Mouse (Mus musculus) 416B (cell line): ENCODE data around the gene Zfp536.
"Not testable (repeated sequence)": the region's sequence is repeated elsewhere in the genome, so short reads cannot be mapped to it uniquely, and the experiment has no call there.

Experiments
- DNase-seq: peaks from one replicate; pipeline ENCODE4 v3.0.0; 2011; ENCODE audit warnings: low read depth

The Zfp536 gene

DNA sequence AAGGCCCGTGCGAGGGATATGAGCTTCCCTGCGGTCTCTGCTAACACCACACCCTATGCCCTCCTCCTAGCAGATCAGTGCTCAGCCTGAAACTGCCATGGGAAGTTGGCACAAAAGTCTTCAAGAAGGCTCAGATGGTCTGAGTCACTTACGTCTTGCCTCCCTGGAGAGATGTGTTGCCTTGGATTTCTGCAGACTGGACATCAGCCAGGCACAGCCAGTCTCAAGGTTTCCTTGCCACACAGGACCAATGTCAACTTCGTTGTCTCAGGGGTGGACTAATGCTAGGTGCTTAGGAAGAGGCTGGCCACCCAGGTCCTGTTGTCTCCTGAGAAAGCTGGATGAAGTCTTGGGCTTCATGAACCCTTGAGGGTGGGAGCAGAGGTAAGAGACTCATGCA is 14.6 kb downstream of the Zfp536 start:
- no peak for DNase-seq

DNA sequence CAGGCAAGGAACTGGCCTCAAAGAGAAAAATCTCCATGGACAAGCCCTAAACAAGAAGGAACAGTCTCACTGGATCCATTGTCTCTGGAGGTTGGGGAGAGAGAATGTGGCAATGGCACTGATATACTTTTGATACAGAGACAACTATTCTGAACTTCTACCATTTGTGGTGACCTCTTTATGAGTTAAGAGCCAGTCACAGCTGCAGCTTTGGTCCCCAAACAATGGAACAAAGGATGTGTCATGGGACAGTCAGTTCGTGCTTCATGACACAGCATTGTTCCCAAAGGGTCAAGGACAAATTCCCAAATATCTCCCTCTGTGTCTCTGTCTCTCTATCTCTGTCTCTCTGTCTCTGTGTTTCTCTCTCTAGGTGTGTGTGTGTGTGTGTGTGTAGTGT is 20.4 kb downstream of the Zfp536 start:
- DNase-seq, result no peak

DNA sequence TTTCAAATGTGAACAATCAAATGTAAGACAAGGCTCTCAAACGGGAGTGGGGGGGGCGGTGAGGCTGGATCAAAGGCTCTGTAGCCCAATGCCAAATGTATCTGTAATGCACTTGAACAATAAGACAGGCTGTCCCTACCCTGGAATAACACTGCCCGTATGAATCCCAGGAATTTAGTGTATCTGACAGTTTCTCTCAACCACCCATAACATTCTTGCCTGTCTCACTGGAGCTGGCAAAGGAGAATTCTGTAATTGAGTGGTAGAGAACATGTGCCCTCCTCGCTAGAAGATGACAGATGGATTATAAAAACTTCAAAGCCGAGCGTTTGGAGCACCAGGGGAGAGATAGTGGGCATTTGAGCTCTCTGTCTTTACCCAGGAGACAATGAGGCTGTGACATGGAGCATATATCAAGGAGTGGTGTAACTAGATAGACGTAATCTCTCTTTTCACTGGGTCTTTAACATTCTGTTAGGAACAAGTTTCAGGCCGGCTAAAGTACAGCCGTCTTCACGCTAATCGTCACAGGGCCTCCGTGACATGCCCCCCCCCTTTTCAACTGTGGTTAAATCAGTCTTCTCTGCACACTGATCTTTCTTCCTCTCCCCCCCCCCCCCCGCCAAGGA is 27.2 kb downstream of the Zfp536 start:
- no peak for DNase-seq

DNA sequence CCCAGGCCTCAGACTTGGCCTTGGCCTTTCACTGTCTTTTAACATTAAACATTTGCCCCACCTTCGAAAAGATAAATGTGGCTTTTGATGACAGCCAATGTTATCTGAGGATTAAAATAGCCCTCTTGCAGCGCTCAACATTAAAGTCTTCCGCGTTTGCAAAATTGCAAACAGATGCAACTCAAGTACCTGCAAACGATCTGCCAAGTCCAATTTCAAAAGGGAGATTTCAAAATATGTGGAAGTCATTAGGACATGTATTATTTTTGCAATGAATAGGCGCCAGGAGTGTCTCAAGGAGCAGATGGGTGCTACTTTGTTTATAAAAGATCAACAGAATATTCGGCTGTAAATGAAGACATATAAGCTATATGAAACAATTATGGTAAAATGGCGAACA is 30.1 kb downstream of the Zfp536 start:
- no peak for DNase-seq

DNA sequence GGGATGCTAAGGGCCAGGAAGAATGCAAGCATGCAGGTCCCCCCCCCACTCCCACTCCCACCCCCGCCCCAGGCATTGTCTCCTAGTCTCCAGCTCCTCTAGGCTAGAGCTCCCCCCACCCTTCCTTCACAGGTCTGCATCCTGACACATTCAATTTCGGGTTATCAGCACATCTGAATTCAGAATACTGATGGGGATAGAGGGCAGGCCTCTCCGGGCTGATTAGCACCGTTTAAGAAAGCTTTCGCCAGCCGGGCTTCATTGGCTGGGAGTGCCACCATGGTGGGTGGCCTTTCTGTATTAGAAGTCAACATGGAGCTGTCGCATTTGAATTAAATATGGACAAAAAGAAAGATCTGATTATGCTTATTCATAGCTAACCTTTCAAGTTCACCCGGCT is 36.2 kb downstream of the Zfp536 start:
- DNase-seq, result no peak

DNA sequence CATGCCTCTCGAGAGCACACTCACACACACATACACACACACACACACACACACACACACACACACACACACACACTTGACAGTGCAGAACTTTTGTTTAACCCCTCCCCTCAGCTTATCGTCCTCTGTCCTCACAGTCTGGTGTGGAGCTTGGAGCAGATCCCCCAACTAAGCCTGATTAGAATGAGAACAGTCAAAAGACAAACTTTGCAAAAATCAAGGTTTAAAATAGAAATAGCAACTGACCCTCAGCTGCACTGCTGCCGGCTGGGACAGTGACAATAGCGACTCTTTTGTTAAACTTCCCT is 37.1 kb downstream of the Zfp536 start:
- no peak for DNase-seq

DNA sequence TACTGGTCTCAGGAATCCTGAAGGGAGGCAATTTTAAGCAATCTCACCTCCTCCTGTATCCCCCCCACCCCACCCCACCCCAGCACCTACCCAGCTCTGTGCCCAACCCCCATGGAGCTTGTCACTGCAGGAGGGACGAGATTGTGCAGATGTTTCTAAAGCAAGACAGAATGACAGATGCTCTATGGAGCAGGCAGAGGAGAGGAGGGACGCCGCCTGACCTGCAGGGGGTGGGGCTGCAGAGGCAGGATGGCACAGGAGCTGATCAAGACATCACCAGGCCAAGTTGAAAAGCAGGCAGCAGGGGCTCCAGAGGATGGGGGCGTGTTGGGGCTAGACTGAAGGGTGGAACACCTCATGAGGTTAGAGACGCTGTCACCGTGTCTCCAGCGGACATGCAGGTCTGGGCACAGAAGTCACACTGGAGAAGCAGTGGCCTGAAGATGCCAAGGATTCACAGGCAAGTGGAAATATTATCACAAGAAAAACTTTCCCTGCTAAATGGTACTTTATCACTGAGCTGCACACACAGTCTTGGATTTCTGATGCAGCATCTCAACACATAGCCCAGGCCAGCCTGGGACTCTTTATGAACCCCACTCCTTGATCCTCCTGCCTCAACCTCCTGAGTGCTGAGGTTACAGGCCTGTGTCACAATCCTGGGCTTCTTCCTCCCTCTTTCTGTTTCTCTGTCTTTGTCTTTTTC is 37.6 kb downstream of the Zfp536 start:
- no peak for DNase-seq

DNA sequence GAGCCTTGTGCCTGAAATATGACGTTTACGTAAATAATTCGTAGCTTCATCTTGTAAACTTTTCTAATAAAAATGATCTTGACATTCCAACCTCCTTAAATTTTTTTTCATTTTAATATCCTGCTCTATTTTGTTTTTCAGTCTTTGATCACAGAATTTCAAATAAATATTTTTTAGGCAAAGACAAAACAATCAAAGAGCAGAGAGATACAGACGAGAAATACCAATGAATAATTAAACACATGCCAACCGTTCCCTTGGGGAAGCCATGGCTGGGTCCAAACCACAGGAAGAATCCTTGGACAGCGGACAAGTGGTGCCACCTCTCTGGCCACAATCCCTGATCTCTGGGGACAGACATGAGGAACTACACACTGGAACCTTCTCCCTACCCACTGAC is 38.3 kb downstream of the Zfp536 start:
- no peak for DNase-seq

DNA sequence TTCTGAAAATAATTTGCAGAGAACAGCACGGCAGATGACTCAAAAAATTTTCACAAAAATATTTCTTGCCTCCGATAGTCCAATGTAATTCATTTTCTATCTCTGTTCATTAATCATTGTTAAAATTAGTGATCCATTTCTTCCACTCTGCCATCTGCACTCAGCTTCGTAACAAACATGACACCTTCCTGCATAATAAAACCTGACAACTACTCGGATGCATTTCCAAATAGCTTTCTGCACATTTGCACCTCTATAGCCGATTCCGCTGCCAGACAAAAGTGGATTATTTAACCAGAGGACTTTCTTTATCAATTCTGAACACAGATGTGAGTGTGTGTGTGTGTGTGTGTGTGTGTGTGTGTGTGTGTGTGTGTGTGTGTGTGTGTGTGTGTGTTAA is 38.9 kb downstream of the Zfp536 start:
- no peak for DNase-seq

DNA sequence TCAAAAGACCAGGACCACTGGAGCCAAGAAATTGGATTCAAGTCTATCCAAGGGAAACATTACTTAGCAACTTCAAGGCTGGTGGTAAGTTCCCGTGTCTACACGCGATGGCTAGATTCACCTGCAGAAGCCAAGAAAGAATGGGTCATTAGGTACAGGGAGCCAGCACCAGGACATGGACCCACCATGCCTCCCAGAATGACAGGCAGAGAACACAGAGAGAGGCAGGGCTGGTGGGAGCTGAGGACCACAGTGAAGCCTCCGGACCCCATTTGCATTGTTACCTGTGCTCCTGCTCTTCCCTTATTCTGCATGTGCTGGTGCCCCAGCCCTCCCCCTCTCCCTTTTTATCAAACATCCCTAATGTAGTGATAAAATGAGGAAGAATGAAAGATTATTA is 39.4 kb downstream of the Zfp536 start:
- DNase-seq, result no peak

DNA sequence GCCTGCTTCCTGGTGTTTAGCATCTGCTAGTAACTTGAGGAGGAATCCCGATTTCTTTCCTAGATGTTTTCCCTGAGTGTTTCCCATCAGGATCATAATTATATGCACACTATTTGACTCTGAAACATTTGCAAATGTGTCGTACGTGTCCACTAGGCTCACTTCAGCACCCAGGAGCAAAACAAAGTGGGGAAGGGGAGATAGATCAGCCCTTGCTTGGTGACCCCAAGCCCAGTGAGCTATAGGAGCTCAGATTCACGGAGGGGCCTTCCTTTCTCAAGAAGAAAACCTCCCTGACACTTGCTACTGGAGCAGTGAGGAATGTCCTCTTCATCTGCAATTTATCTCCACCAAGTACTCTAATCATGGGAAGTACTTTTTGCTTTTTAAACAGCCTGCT is 40.7 kb downstream of the Zfp536 start:
- DNase-seq, result no peak

DNA sequence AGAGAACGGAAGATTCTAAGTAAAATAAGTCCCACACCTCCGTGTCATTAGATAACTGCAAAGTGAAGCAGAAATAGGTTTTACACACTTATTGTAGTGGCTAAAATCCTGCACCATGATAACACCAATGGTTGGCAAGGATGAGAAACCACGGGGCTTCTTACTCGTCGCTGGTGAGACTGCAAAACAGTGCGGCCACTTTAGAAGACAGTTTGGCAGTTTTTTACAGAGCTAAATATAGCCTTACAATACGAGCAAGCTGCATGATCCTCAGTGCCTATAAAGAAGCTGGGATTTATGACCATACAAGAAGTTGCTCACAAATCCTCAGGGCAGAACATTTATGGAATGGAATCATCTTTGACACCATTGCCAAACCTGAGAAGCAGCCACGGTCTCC is 45.7 kb downstream of the Zfp536 start:
- DNase-seq, result no peak

DNA sequence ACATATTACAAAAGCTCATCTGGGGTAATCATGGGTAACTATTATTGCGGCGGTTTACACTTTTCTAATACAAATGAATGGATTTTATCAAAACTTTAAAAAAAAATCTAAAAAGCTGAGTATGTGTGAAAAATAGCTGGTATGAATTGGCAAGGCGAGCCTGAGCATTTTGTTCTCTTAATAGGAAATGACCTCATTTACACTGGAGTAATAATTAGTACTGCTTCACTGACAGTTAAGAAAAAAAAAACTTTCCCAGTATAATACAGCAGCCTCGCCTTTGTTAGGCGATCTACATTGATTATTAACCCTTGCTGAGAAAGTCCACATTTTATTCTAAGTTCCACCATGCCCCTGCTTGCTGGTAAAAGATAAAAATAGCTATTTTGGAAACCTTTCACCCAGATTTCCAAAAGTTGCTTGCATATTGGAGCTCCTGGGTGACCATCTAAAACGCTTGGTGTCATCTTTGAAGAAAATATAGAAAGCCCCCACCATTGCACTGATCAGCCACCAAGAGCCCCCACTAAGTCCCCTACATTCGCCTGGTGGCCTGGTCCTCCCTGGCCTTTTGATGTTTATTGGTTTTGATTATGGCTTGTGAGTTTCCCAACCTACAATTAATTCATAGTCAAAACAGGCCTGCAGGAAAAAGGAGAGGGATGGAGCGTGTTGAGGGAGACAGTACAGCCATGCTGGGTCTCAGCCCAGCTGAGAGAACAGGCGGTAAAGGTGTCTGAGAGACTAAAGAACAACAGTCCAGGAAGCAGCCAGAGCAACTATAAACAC is 49.2 kb downstream of the Zfp536 start:
- no peak for DNase-seq

DNA sequence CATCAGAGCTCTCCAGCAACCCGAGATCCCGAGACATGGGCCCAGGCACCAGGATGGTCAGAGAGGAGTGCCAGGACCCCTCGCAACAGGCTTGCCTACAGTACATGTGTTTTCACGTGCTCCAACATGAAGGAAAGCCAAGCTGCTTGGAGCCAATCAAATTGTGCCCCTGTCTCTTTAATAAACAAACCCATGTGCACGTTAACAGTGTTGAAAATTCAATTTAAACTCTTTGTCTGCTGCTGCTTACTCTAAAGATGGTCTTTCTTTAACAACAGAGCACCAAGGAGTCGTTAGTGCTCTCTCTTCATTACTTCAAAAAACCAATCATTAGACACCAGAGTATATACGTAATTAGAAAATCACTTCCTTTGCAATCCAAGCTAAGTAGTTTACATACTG is 50.2 kb downstream of the Zfp536 start:
- DNase-seq, result no peak

DNA sequence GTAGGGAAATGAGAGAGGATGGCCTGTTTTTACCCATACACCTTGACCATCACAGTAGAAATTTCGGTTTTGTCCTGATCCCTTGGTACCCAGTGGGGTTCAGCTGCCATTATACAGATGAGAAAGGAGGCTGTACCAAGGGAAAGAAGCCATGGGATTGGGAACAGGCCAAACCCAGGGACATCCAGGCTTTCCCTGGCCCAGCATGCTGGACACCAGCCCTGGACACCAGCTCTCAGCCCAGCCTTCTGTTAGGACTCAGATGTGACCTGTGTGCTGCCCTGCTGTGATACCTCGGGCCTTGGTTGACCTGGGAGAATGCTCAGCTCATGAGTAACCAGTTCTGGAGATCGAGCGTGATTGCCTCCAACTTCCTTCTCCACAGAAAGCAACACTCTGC is 51.8 kb downstream of the Zfp536 start:
- DNase-seq, result no peak

DNA sequence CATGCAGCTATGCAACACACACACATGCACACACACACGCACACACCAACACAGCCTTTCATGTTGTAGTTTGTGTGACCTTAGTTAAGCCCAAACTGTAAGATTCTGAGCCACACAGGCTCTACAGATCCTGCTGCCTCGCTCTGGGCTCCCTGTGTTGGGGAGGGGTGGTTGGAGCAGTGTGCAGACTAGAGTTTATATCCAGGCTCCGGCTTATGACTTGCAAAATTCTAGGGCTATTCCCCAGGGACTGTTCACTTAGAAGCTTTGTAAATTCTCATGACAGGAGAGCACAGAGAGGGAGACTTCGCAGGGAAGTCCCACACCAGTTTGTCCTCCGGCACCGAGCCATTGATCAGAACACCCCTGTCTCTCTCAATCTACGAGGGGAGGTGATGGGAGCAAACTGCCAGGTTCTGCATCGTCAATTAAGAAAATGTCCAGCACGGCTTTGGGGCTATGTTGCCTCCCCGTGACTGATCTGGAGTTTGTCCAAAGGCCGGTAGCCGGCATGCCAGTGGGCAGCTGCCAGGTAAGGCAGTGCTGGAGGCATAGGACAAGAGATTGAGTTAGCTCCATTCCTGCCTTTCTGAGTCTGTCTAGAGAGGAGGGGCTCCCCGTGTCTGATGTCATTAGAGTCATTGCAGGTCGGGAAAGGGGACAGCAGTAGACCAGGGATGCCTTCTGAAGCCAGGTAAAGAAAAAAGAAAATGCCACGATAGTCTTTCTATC is 54.6 kb downstream of the Zfp536 start:
- no peak for DNase-seq

DNA sequence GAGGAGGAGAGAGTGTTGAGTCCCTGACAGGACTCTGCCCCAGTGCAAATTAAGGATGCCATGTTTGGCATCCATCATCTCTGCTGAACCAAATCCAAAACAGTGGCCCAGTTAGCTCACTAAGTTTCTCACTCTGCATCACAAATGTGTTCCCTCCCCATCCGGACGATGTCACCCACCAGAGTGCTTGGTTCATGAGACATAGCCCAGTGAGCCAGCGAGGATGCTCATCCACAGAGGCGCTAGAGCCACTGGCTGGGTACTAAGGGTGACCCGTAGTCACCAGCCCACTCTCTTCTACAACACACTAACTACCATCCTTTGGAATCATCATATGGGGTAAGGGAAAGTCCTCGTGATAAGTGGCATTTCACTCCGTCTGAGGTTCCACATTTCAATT is 56.4 kb downstream of the Zfp536 start:
- no peak for DNase-seq

DNA sequence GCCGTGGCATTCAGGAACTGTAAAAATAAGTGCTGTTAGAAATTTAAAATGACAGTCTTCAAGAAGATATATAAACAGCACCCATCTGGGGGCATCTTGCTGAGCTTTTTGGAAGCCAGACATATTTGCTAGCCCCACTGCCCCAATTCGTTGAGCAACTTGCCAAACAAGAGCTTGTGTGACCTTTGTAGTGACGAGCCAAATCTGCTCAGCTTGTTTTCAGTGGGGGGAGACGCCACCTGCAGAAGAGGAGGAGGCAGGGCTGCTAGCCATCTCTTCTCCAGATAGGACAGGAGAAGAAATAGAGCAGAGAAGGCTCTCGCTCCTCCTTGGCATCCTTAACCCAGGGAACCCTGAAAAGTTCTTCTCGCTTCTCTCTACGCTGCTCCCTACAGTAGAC is 56.8 kb downstream of the Zfp536 start:
- DNase-seq, result no peak

DNA sequence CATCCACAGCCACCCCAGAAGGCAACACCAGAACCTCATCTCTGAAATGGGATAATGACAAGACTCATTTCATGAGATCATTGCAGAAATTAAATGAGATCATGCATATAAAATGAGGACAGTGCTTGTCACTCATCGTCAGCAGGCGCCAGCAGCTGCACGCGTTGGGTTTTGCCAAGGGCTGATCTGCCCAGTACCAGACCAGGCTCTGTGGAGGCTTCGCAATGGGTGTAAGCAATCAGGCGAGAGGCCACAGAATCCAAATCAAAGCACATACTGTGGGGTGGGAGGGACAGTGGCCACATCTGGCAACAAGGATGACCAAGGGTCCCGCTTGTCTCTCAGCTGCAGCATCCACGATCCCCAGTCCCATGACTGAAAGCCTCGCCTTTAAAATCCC is 69.0 kb downstream of the Zfp536 start:
- no peak for DNase-seq

DNA sequence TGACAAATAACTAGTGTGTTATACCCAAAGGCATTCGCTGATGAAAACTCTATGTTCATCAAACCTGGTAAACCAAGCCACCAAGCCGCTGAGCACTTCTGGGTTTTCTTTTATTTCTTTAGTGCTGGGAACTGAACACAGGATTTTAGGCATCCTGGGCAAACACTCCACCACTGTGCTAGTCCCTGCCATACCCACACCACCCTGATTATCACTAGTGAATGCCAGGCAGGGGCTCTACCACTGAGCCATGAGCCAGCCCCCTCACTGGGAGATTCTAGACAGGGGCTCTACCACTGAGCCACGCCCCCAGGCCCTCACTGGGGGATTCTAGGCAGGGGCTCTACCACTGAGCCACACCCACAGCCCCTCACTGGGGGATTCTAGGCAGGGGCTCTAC is 76.1 kb downstream of the Zfp536 start:
- DNase-seq, result not testable (repeated sequence)

DNA sequence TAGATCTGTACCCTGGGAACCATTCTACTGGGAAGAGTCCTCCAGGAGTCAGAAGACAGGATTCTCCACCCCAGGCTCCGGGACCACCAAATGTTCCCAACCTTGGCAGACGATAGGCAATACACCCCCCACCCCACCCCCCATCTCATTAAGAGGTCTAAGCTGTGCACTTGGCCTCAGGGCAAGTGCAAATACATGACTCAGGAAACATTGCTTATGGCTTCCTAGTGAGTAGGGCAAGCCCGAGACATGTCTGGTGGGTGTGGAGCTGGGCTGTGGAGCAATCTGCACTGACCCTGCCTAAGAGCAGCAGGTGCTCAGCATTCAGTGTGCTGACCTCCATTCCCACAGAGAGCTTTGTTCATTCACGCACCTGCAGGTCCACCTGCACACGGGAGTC is 78.4 kb downstream of the Zfp536 start:
- peak; percentile 2 for DNase-seq

DNA sequence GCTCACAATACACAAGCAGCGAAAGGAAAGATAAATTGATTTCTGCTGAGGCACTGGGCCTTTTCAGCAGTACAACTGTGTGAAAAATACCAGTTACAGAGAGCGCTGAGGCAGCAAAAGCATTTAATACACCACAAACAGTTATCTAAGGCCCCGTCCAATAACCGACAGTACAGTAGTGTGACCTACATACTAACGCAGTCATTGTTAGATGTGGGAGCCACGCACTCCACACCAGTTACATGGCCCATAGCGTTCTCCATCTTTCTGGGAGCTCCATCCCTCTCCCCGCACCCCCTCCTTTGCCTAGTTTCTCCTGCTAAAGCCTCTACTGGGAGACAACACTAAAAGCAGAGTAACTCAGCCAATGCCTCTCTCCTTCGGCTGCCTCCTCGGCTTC is 82.8 kb downstream of the Zfp536 start:
- no peak for DNase-seq
